Mouse (Mus musculus): ENCODE results near the gene Fbrsl1.
"Not testable (repeated sequence)": the region's sequence is repeated elsewhere in the genome, so short reads cannot be mapped to it uniquely, and the experiment has no call there.

The Fbrsl1 gene

DNA sequence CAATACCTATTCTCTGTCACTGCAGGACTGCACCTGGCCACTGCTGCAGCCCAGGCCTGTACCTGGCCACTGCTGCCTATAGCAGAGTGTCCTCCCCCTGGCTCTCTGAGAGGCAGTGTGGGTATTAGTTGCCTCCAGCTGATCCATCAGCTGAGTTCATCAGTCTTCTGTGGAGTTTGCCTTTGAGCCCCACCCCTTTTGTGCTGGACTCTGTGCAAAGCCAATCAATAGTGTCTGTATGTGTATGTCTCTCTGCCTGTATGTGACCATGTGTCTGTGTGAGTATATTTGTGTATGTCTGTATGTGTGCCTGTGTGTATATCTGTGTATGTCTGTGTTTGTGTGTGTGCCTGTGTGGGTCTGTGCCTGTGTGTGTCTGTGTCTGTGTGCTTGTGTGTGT, 7.0 kb upstream of the Fbrsl1 start:
- no peak for DNase-seq (ENCODE audit: extremely low read depth, insufficient read length, low spot score)

DNA sequence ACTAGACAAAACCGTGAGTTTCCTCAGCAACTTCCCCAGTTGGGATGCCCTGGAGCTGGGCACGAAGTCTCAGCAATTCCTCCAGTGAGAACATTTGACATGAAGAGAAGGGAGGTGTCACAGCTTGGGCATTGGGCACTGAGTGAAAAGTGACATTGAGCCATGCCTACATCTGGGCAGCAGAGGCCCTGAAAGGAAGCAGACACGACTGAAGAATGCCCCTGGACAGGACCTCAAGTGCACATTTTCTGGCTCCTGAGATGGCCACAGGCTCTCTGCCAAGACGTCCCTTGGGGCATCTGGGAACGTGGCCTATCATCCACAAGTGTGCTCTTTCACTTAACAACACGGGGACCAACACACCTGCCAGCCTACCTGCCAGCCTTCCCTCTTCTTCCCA, 991 bp upstream of the Fbrsl1 start:
- no peak for DNase-seq (ENCODE audit: extremely low read depth, insufficient read length, low spot score)

DNA sequence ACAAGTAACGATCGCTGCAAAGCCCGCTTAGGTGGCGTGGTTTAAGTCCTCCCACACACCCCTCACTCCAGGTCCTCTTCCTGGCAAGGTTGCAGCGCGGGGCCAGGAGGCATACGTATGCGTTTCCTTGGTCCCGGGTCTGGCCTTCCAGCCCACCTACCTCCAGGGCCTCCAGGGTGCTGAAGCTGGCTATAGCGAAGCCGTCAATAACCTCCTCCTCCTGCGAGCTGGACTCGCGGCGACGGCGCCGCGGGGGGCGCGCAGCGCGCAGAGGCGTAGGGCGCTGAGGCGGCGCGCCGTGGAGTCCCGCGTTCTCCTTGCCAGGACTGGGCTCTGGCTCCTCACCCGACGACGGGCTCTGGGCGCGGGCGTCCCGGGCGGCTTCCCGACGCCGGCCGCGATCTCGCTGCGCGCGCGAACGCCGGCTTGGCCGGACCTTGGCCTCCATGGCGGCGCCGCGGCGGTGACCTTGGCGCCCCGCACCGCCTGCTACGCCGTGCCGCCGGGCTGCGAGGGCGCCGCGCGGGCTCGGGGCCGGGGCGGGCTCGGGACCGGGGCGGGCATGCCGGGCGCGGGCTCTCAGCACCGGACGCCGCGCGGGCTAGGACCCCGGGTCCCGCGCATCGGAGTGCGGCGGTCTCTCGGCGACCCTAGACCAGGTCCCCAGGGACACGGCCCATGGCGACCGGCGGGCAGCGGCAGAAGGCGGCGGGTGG, 425 bp downstream of the Fbrsl1 start:
- peak; percentile 69 for DNase-seq (ENCODE audit: extremely low read depth, insufficient read length, low spot score)

DNA sequence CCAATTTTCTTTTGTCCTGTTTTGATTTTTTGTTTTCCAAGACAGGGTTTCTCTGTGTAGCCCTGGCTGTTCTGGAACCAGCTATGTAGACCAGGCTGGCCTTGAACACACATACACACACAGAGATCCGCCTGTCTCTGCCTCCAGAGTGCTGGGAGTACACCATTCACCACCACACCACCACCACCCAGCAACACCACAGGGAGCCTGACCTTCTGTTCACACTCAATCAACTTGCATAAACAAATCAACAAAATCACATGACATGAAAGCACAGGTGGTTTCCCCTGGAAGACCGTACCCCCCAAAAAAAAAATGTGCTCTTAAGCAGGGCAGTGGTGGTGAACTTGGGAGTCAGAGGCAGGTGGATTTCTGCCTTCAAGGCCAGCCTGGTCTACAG, 3.8 kb downstream of the Fbrsl1 start:
- no peak for DNase-seq (ENCODE audit: extremely low read depth, insufficient read length, low spot score)

DNA sequence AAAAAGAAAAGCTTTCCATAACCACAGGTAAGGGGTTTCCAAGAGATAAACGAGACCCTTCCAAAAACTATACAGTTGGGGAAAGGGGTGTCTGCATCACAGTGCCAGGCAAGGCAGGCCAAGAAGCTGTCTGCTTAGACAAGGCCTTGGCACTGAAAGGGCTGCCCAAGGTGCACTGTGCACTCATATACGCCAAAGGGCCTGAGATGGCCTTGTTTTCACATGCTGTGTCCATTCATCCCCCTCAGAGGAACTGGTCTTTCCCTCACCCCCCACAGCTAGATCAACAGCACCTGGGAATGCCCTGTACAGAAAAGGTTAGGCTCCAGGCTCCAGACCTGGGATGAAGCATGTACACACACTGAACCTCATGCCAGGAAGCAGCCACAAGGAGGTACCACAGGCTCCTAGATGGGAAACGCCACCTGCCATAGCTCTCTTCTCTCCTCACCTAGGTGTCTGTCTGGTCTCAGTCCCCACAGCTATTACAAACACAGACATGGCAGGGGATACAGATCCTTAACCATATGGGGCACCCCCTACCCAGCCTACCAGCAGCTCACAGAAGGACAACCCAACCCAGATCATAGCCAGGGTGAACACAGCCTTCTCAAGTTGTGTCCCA, 5.2 kb downstream of the Fbrsl1 start:
- DNase-seq (ENCODE audit: extremely low read depth, insufficient read length, low spot score) = no peak

DNA sequence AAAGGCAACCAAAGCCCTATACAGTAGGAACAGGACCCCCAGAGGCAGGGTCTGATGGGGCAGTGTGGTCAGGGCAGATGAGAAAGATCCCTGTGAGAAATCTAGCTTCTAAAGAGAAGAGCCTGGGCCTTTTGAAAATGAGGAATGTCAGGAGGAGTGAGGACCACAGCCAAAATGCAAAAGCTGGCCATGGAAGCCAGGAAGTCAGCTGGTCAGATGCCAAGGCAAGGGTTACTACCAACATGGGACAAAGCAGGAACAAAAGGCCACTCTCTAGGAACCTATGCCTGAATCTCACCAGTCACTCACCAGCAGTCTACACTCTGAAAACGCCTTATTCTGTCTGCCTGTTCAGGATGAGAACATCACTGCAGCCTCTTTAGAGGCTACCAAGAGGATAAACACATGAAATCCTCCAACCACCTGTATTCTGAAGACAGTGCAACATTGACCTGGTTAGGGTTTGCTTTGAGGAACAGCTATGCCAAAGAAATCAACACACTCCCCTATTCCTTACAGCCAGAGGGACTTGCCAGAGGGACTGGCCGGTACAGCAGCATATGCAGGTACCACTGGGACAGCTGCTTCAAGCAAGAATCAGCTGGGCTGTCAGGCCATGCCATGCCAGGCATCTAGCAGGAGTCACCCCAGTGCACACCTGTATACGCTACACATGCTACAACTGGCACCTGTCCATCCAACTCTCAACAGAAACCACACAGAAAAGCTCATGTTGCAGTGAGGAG, 8.6 kb downstream of the Fbrsl1 start:
- DNase-seq (ENCODE audit: extremely low read depth, insufficient read length, low spot score) = no peak

DNA sequence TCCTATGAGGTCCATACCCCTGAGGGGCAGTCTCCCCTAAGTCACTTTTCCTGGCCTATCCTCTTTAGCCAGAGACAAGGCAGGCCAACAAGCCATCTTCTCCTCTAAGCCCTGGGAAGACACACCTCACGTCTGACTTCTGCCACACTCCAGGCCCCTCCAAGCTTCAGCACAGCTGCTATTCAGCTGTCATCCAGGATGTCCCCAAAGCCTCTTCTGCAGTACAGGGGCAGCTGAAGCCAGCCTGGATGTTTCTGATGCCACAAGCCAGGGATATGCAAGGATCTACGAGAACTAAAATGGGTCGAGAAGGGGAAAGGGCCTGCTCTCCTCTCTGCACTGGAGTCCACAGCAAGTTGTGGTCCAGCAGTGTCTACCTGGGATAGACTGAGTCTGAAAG, 9.7 kb downstream of the Fbrsl1 start:
- no peak for DNase-seq (ENCODE audit: extremely low read depth, insufficient read length, low spot score)

DNA sequence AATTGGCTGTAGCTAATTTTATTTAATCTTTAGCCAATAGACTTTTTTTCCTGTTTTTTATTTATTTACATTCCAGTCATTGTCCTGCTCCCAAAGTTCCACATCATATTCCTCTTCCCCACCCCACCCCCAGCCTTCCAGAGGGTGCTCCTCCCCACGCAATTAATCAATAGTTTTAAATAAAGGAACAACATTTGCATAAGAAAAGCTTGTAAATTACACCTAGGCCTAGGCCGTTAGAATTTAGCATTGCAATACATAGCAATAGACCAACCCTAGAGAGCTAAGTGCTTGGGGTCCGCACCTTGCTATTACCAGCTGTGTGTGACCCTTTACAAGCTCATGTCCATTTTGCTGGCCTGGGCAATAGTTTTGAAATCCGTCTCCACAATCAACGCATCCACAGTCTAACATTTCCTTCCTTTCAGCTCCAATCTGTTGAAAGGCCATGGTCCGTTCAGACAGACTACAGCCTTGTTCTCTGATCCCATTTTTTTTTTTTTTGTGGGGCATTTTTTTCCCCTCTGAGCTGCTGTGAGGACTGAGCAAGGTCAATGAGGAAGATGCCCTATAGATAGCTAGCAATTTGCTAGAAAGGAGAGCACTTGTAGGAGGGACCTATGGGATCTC, 10.6 kb downstream of the Fbrsl1 start:
- DNase-seq (ENCODE audit: extremely low read depth, insufficient read length, low spot score) = no peak

DNA sequence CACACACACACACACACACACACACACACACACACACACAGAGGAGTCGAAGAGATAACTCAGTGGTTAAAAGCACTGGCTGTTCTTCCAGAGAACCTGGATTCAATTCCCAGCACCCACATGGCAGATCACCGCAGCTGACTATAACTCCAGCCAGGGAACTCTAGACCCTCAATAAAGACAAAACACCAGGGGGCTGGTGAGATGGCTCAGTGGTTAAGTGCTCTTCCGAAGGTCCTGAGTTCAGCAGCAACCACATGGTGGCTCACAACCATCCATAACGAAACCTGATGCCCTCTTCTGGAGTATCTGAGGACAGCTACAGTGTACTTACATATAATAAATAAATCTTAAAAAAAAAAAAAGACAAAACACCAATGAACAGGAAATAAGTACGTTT, 12.1 kb downstream of the Fbrsl1 start:
- DNase-seq (ENCODE audit: extremely low read depth, insufficient read length, low spot score) = not testable (repeated sequence)

DNA sequence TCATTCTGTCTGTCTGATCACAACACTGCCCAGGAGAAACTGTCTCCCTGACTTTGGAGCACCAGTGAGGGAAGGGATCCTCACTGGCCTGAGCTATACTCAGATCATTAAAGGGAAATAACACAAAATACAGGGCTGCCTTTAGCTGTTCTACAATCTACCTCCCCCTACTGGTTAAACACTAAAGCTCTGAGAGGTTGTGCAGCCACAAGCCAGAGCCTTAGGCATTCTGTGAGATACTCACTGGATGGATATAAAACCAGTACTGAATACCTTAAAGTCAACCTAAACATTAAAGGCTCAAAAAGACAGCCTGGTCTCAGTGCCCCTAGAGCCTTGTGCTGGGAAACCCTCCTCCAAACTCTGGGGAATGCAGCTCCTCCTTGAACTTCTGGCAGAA, 13.5 kb downstream of the Fbrsl1 start:
- DNase-seq (ENCODE audit: extremely low read depth, insufficient read length, low spot score) = no peak

DNA sequence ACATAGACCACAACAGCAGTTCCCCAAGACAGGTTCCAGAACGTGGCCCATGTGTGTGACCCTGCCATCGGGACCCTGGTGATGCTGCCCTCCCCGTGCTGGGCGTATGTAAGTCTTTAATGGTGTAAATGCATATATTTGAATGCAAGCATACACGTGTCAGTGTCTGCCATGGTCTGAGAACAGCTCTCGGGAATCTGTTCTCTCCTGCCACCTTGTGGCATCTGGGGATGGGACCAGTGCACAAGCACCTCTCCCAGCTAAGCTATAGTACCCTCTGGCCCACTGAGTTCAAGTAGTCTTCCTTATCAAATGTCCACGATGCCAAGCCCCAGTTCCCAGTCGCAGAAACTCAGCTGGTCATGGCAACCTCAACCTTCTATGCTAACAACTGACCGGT, 19.3 kb downstream of the Fbrsl1 start:
- DNase-seq (ENCODE audit: extremely low read depth, insufficient read length, low spot score) = peak; percentile 21

DNA sequence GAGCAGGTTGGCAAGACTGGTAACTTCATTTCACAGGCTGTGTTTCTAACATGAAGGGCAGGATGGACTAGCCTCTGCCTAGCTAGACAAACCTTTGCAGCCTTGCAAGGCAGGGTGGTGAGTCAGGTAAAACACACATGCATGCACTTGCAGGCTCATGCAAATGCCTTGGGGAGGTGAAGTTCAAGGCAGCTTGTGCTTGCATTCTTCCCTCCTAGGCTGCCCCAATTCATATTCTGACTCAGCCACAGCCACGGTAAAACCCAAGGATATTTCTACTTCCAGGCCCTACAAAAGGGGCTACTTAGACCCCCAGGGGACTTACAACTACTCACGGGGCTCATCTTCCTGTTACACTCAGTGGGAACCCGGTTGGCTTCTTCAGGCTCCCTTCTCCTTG, 20.0 kb downstream of the Fbrsl1 start:
- DNase-seq (ENCODE audit: extremely low read depth, insufficient read length, low spot score) = no peak

DNA sequence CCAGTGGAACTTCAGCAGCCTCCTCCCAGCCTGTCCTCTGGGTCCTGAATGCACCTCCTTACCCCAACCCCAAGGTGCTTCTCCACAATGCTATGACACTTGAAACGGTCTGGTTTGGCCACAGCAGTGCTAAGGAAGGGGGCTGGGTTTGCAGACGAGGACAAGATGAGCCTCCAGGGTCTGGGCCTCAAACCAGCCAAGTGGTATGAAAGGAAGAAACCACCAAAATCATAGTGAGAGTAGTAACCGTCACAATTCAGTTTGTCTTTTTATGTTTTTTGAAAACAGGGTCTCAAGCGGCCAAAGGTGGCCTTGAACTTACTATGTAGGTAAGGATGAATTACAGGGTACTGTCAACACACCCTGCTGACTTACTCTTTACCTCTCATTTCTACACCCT, 23.1 kb downstream of the Fbrsl1 start:
- no peak for DNase-seq (ENCODE audit: extremely low read depth, insufficient read length, low spot score)

DNA sequence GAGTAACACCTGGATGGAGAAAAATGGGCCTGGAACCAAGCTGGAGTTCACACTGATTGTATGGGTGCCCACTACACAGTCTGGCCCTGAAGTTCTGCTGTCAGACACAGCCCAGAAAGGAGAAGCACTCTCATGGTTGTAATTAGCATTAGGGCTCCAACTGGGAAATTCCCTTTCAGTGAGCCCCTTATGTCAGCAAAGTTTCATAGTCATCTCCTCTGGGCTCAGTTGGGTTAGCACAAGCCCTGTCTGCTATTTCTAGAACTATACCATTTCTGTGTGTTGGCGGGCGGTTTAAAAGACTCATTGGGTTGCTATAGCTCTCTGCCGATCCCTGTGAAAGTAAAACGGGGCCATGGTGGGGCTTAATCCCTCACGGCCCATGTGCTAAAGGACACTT, 24.1 kb downstream of the Fbrsl1 start:
- no peak for DNase-seq (ENCODE audit: extremely low read depth, insufficient read length, low spot score)

DNA sequence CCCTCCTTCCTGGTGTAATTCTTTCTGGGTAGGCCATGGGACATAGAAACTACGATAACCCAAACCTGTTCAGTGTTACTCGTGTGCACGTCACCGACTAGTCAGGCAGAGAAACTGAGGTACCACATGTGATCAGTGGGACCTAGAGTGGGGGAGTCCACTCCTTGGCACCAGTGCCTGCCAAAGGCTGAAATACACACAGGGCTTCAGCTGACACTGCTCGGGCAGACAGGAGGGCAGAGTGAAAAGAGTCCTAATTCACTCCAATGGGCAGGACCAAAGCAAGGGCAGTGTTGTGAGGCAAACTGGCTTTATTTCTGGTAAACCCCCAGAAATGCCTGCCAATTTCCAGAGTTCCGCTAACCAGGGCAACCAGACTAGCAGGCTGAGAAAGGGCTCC, 26.9 kb downstream of the Fbrsl1 start:
- DNase-seq (ENCODE audit: extremely low read depth, insufficient read length, low spot score) = no peak

DNA sequence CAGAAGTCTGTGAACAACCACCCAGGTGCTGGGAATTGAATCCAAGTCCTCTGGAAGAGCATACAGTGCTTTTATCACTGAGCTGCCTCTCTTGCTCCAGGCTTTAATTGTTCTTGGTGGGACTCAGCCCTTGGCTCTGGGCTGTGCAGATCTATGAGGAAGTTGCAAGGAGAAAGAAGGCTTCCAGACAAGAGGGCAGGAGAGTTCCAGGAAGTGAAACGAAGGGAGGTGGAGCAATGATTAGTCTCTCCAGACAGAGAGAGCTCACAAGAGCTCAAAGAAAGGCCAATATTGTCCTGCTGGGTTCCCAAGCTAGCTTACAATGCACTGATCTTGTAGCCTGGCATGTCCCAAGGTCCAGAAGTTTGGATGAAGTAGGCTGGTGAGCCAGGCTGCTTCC, 27.4 kb downstream of the Fbrsl1 start:
- no peak for DNase-seq (ENCODE audit: extremely low read depth, insufficient read length, low spot score)

DNA sequence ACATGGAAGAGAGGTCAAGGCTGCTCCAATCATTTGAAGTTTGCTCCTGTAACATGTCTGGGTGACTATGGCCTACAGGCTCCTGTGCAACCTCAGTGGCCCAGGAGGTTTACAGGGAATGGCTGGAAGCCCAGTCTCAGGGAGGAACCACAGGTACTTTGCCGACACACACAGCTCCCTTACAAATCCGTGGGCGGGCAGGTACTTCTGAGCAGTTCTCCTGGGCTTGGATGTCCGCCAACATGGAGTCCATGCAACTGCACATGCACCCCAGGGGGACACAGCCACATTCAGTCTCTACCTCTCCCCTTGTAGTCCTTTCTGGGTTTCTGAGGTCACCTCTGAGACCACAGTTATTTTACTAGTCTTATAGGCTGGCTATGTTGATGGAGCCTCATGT, 28.1 kb downstream of the Fbrsl1 start:
- DNase-seq (ENCODE audit: extremely low read depth, insufficient read length, low spot score) = no peak

DNA sequence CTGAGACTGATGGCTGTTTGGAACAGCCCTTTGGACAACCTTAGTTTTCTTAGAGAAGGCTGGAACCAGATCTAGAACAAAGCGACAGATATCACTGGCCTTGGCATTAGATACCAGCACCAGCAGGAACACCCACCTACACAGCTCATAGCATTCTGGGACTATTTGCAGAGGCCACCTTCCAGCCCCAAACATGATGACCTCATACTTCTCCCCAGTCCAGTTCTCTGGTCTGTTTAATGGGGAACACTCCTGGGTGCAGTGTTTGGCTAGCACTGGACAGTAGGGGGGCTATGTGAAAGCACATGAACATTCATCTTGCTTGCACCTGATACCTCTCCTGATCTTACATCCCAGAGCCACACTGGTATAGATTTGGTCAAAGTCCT, 29.8 kb downstream of the Fbrsl1 start:
- no peak for DNase-seq (ENCODE audit: extremely low read depth, insufficient read length, low spot score)

DNA sequence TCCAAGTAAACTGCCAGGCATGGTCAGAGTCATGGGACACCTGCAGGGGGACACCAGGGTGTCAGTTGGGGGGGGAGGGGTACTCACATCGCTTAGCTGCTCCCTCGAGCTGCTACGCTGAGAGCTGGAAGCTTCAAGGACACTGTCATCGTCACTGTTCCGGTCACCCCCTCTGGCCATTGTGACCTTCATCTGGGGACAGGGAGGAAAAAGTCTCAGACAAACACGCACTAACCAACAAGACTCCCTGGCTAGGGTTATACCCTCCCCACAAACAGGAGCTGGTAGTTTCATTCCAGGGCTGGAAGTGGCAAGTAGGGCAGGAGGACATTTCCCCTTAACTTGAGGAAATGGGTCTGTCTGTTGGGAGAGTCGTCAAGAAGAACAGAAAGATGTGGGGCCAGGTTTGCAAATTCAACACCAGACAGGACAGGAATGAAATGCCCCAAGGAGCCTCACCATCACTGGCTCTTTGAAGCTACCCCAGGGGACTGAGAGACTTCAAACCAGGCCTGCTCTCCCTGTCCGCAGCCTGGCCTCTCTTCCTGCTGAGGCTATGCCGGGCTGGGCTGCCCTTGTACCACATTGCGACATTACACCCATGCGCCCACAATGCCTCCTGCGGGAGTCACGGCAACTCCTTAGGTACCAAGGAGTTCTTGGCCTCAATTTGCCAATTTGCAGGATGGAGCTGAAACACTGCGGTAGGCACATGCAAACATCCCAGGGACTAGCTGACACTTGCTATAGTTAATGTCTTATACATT, 30.4 kb downstream of the Fbrsl1 start:
- no peak for DNase-seq (ENCODE audit: extremely low read depth, insufficient read length, low spot score)

DNA sequence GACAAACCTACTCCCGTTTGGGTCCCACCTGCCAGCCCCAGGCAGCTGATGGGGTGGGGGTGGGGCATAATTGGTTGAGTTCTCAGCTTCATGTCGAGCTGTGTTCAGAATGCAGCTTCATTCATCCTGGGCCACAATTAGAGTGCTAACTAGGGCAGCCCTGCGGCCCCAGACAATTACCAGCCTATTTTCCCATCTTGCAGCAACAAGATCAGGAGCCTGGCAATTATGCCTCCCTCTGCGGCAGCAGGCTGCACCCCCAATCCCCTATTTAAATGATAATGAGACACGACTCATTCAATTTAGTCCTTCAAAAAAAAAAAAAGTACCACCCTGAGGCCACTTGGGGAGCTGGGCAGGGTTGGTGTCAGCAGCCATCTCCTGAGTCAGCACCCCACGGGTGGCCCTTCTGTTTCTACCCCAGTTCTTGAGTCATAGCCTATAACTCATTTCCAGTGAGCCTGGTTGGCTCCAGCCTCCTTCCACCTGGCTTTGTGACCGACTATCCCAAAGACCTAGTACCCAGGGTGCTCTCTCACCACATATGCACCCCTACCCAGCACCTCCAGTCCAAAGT, 31.4 kb downstream of the Fbrsl1 start:
- peak; percentile 28 for DNase-seq (ENCODE audit: extremely low read depth, insufficient read length, low spot score)
